Mouse (Mus musculus): Measurements from ENCODE around the gene Syk.

Syk gene

DNA sequence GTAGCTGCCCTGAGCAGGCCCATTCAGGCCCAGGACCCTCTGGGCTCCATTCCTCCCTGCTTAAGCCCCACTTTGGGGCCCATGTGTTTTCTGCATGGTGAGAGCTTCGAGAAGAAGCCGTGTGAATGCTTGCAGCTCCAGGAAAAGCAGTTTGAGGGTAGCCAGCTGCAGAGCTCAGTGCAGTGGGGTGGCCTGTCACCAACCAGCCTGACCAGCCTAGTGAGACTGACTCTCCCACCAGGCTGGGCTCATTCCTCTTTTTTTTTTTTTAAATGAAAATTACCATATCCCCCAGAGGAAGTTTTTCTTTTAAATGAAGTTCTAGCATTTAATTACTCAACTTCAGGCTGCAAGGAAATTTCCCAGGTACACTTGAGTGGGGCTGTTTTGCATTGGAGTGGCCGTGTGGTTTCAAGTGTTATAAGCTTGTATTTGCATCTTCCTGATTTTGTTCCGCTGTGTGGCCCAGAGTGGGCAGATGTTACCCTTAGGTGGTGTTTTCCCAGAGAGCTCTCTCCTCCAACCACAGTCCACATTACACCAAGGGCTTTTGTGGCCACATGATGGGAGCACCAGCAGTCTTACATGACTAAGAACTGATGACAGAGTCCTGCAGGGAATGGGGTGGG, 17.2 kb downstream of the Syk start:
- DNase-seq (ENCODE audit: low spot score) = no peak

DNA sequence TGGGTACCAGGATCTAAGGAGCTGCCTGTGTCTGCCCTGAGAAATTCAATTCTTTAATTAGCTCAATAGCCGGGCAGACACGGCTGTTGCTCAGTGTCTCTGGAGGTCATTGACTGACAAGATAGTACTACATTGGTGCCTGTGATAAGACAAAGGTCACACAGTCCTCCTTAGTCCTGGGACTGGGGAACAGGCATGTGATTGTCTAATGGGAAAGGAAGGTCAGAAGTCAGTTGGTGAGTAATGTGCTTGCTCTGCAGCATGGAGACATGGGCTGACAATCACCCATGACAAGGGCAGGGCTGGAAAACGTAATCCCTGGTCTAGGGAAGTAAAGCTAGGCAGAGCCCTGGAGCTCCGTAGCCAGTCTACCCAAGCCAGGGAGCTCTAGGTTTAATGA, 19.8 kb downstream of the Syk start:
- no peak for DNase-seq (ENCODE audit: low spot score)

DNA sequence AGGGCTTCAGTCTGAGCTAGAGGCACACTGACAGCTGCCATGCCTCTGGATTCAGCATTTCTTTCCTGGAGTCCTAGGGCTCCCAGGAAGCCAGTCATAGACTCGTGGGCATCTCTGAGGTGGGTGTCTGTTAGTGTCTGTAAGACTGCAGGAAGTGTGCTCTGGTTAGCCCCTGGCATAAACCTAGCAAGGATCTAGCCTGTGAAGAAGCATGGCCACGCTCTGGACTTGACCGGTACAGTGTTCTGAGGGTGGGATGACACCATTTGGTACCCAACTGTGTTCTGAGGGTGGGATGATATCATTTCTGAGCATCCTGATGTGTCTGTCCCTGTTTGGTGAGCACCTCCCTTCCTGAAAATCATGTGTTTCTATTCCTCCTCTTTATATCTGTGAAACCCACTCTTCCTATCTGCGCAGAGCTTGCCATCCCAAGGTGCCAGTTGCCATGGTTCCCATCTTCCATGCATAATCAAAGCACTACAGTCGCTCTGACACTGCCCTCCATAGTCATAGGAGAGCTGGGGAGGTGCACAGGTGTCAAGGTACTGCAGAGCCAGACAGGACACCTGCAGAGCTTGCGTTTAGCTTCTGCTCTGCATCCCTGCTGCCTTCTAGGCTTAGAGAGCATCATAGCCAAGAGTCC, 20.9 kb downstream of the Syk start:
- no peak for DNase-seq (ENCODE audit: low spot score)

DNA sequence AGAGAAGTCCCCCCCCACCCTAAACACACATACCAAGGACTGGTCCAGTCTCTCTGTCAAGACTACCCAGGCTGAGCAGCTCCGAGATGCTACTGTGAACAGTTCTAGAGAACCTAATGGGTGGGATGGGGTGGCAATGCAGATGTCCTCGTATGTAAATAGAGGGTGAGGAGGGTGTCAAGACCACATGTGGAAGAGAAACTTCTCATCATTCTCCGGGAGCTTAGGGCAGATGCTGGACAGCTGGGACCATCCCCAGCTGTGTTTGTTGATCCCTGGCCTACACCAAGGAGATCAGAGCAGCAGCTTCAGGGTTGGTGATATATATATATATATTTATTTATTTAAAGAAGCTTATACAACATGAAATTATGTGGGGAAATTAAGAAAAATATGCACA, 22.0 kb downstream of the Syk start:
- no peak for DNase-seq (ENCODE audit: low spot score)

DNA sequence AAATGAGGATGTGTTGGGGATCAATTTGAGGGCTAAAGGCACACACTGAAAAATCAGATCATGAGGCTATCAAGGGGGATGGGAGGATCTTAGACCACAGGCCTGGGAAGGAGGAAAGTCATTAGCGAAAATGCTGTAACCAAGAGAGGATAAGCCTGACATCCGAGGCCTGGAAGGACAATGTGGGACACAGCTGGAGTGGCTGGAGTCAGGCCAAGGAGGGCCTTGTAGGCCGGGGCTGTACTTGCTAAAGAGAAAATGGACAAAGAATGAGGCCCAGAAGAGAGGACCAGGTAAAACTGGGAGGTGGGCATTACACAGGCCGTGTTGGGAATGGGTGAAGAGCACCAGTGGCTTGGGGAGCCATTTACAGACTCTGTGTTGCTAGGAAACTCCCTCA, 22.9 kb downstream of the Syk start:
- DNase-seq (ENCODE audit: low spot score) = no peak

DNA sequence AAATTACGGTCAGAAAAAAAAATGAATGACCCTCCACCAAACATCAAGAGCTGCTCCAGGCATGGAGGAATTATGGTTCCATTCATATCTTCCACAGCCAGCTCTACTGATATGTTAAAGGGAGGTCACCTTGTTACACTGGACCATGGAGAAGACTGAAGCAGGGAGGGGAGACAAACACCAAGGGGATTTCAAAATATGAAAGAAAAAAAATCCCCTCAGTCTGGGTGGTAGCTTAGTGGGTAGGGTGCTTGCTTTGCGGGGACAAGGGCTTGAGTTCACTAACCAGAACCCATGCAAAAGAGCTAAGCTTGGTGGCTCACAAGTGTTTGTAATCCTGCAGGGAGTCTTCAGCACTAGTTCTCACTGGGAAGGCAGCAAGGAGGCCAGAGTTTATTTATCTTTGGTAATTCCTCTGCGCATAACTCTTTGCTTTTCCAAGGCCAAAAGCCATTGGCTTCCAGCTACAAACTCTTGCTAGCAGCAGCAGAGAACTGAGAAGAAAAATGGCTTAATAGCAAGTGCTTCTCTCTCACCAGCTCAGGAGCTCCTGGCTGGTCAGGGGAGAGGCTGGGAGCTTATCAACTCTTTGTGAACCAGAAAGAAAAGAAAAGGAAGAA, 23.8 kb downstream of the Syk start:
- no peak for DNase-seq (ENCODE audit: low spot score)

DNA sequence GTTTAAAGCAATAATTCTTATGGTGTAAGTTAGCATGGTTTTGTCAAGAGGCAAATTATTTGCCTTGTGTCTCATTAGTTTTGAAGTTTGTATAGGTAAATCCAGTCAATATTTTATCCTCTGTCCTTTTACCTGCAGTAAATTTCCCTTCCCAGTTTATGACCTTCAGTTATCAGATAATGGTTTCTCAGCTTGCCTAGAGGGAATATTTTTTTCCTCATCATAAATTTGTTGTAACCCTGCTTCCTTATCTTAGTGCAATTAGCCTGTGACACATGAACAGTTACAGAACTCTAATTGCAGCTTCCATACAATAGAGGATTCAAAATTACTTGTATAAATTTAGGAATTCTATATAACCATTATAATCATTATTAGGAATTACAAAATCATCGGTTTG, 25.0 kb downstream of the Syk start:
- DNase-seq (ENCODE audit: low spot score) = no peak

DNA sequence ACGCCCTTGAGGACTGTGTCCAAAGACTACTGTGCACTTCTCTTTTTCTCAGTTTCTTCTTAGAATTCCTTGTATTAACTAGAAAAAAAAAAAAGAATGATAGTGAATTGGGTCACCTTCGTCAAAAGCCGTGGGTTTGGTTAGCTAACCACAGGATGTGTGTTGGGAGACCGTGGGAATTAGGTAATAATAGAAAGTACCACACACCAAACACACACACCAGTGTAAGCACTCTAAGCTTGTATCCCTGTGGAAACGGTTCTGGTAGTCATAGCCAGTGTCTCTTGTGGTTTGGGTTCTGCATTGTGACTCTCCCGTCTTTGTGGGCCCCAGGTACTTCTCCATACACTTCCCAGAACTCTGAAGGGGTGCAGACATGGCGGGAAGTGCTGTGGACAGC, 27.5 kb downstream of the Syk start:
- no peak for DNase-seq (ENCODE audit: low spot score)

DNA sequence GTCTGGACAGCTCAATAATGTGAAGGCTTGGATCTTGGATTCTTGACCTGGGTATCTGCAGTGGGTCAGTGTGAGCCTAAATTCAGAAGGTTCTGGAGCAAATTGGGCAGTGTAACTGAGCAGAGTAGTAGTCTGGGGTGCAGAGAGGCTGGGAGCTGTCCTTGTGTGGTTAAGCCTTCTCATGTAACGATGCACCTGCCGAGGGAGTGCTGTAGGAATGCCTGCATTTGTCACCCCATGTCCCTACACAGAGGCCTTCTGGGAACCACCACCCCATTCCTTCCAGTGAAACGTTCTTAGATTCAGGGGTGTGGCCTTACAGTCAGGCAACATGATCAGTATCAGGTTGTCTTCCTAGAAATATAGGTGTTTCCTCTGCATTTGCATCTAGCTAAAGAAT, 30.3 kb downstream of the Syk start:
- DNase-seq (ENCODE audit: low spot score) = no peak

DNA sequence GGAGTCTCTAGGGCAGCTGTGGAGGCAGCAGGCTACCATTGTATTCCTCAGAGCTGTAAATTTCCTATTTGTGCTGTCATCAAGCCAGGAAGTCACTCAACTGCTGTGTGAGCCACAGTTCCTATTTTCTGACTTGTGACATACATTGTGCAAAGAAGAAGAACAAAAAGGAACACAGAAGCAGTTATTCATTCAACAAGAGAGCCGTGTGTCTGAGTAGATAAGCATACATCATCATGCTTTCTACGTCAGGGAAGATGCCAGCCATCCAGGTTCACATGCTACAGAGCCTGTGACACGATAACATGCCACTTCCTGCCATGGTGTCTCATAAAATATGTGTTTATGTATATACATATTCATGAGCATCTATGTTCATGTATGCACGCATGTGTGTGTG, 32.1 kb downstream of the Syk start:
- no peak for DNase-seq (ENCODE audit: low spot score)

DNA sequence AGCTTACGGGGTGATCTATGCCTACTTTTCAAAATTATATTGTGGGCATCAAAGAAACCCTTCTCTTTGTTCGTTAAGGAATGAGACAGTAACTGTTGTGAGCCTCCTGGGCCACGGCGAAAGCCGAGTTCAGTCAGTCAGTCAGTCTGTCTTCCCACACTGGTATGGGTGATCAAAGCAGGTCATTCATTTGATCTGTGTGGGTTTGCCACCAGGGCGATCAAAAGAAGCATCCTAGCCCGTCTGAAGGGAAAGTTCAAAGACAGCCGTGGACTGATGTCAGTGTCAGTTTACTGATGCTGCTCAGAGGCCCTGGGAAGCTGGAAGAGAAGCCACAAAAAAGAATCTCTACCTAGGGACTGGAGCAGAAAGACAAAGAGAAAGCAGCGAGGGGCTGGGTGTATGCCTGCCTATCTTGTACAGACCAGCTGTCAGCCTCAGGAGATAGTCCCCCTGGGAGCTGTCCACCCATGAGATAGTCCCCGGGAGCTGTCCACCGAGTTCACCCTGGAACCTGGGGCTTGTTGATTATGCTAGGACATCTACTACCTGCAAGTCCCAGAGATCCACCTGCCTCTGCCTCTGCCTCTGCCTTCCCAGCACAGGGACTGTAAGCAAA, 34.2 kb downstream of the Syk start:
- DNase-seq (ENCODE audit: low spot score) = no peak

DNA sequence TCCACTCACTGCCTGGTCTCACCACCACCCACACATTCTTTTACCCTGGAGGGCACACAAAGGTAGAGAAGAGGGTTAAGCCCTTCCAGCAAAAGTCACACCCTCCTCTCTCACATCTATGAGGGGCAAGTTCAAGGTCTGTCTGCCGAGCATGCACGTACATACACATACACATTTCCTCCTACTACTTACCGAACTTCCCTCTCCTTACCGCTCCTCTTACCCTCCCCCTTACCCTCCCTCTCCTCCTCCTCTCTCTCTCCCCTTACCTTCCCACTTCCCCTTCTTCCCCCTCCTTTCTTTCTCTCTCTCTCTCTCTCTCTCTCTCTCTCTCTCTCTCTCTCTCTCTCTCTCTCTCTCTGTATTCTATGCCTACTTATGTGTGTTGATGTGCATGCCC, 35.6 kb downstream of the Syk start:
- no peak for DNase-seq (ENCODE audit: low spot score)

DNA sequence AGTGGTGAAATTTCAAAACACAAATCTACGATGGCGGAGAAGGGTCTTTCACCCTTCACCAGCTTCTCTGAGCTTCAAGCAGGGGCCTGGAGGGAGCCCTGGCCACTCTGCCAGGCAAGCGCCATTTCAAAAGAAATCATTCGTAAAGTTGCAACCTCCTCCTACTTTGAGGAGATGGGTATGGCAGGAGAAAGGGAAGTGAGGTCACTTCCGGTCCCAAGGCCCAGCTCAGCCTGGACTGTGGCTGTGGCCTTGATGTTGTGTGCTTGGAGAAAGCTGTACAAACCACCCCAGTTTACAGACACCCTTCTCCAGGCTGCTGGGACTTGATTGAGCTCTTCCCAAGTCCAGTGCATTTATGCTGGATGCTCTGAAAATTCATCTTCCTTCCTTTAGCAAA, 36.5 kb downstream of the Syk start:
- no peak for DNase-seq (ENCODE audit: low spot score)

DNA sequence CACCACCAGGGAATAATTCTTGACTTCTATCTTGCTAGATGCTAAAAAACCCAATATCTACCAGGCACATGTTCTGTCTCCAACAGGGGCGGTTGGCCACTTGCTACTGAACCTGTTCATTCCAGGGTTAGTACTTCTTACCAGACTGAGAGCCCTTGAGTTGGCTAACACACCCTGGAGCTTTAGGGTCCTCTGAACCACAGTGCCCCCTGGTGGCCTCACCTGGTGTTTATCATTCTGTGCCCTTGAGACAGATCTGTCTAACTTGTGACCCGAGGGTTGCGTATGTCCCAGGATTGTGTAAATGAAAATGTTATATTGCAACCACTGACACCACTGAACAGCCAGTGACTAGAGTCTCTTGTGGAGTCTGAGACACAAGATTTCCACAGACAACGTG, 41.1 kb downstream of the Syk start:
- DNase-seq (ENCODE audit: low spot score) = peak; percentile 60

DNA sequence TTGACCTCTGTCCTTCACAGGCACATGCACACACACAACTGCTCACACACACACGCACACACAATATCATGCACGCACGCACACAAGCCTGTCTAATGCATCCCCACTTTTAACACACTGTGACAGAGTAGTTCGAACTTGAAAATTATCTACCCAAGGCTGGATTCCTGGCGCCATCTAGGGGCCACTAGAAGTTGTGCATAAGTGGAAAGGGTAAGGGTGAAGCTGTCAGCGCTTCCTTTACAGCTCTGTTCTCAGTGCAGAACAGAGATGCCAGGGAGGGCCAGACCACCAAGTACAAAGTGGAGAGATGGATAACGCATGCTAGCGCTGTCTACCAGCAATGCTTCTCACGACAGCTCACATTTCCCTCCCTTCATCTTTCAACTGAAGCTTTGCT, 45.6 kb downstream of the Syk start:
- peak; percentile 19 for DNase-seq (ENCODE audit: low spot score)

DNA sequence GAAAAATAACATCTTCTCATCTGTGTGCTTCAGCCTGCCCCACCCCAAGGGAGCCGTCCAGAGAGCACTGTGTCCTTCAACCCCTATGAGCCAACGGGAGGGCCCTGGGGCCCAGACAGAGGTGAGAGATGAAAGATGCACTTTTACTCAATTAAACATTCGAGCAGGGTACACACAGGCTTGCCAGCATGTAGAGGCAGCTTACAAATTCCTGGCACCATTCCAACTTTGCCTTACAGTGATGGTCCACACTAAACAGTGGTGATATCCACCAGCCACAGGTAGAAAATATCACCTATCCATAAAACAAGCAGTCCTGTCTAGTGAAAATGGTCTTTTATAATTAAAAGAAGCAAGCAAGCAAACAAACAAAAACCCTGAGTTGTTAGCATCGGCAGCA, 48.7 kb downstream of the Syk start:
- DNase-seq (ENCODE audit: low spot score) = no peak

DNA sequence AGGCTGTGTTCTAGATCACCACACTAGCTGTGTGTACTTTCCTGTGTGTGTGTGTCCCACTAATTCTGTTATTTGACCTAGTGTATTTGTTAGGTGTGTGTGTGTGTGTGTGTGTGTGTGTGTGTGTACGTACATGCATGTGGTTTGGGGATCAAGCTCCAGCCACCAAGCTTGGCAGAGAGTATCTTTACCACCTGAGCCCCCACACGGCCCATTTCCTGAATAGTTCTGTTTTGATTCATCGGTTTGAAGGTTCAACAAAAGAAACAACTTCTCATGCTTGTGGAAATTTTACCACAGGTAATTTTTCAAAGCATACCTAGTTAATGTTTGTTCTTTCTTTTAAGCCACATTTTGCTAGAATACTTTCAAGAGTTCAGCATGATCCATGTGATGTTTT, 52.5 kb downstream of the Syk start:
- DNase-seq (ENCODE audit: low spot score) = no peak

DNA sequence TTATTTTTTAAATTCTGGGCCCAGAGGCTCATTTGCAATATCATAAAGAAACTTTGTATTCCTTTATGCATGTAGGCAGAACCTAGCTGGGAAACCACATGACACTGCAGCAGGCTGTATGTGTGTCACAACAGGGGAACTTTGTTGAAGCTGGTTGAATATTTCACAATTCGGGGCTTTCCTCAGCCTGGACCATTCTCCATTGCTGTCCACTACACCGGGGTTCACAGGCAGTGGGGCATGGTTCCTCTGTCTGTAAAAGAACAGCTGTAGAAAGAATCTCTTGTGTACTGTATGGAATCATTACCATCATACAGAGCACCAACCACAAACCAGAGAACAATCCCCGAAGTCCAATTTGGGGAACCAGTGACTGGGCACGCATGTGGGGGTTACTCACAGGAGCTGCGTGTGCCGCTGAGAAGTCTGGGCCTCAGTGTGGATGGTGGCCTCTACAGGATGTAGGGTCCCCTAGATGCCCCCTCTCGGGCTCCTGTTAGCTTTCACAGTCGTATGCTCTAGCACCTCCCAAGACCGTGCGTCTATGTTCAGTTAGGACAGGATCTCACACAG, 53.3 kb downstream of the Syk start:
- DNase-seq (ENCODE audit: low spot score) = no peak

DNA sequence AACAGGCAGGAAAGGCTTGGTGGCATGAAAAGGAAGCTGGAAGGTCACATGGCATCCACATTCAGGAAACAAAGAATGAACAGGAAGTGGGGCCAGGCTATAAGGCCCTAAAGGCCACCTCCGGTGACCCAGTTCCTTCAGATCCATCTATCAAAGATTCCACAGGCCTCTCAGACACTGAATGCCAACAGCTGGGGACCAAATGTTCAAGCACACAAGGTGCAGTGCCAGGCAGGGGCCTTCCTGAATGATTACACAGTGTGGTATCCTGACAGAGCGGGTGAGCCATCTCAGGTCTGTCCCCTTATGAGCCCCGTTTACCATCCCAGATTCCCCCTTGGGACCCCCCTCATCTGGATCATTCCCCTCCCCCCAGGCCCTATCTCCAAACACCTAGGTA, 63.6 kb downstream of the Syk start:
- DNase-seq (ENCODE audit: low spot score) = no peak

DNA sequence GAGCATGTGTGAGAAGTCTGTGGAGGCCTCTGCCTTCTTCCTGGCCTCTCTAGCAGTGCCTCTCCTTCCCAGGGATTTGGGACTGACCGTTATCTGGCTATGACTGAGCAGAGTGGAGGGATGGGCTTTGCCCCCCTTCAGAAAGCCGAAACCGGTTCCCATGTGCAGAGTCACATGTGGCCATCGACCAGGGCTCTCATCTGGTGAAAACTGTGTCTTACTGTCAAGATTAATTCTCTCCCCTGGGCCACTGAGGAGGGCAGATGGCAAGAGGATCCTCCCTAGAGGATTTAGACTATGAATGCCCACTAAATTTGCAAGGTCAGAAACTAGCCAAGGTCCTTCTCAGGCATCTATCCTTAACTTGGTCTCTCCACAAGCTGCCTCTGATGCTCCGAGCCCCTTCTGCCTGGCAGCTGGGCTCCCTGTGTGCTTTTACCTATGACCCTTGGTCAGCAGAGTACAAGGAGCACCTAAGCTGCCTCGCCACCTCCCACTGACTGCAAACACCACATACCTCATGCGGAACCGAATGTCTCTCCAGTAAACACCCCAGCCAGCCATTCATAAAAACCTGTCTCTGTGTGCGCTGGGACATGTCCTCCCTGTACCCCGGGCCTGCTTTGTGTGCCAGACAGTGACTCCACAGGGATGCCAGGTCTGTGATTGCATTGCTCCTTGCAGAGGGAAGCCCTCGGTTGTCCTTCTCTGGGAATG, 65.2 kb downstream of the Syk start:
- no peak for DNase-seq (ENCODE audit: low spot score)

DNA sequence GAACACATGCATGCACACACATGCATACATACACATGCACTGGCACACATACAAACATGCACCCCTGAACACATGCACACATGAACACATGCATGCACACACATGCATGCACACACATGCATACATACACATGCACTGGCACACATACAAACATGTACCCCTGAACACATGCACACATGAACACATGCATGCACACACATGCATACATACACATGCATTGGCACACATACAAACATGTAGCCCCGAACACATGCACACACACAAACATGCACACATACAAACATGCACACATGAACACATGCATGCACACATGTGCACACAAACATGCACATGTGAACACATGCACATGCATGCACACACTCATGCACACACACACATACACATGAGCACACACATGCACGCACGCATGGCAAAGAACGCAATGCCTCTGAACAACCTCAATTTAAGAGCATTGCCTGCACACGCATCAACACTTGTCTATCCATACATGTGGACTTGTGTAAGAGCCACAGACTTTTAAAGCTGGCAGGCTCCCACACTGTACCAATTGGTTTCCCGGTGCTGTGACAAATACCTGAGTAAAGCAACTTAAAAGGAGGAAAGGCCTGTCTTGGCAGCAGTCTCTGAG, 66.9 kb downstream of the Syk start:
- DNase-seq (ENCODE audit: low spot score) = no peak
